Mouse (Mus musculus): Measurements from ENCODE around the gene Gabarapl1.
"Not testable (repeated sequence)": the region's sequence is repeated elsewhere in the genome, so short reads cannot be mapped to it uniquely, and the experiment has no call there.

Gene Gabarapl1

GRCm38 (mm10) chr6:129532942-129533860, at the start of gene Gabarapl1:
Gene Gabarapl1, plus strand, starts transcription at chr6:129533160.
- peak; percentile 85 for DNase-seq (ENCODE audit: low spot score)

GRCm38 (mm10) chr6:129494924-129495323, 38.0 kb upstream of the Gabarapl1 start:
- peak; percentile 23 for DNase-seq (ENCODE audit: low spot score)

- no peak for DNase-seq (ENCODE audit: low spot score)
These were observed 35.4 kb upstream of the Gabarapl1 start for GRCm38 (mm10) chr6:129497345-129498218.

- DNase-seq (ENCODE audit: low spot score), result not testable (repeated sequence)
These were observed 33.4 kb upstream of the Gabarapl1 start for GRCm38 (mm10) chr6:129499516-129499915.

GRCm38 (mm10) chr6:129503471-129503870, 29.5 kb upstream of the Gabarapl1 start:
- DNase-seq (ENCODE audit: low spot score), result no peak

- DNase-seq (ENCODE audit: low spot score), result peak; percentile 19
These were observed 25.9 kb upstream of the Gabarapl1 start, which contains the start of gene Olr1 for GRCm38 (mm10) chr6:129507024-129507423. Gene Olr1, minus strand, starts transcription at chr6:129507165.

GRCm38 (mm10) chr6:129510120-129510911, 22.6 kb upstream of the Gabarapl1 start:
- no peak for DNase-seq (ENCODE audit: low spot score)

- no peak for DNase-seq (ENCODE audit: low spot score)
These were observed 20.6 kb upstream of the Gabarapl1 start, which contains the start of gene Tmem52b for GRCm38 (mm10) chr6:129512367-129512766. Gene Tmem52b, plus strand, starts transcription at chr6:129512555.

- DNase-seq (ENCODE audit: low spot score), result no peak
These were observed 20.1 kb upstream of the Gabarapl1 start for GRCm38 (mm10) chr6:129512868-129513267.

GRCm38 (mm10) chr6:129513409-129513808, 19.6 kb upstream of the Gabarapl1 start:
- no peak for DNase-seq (ENCODE audit: low spot score)

GRCm38 (mm10) chr6:129514376-129514775, 18.6 kb upstream of the Gabarapl1 start:
- no peak for DNase-seq (ENCODE audit: low spot score)

- no peak for DNase-seq (ENCODE audit: low spot score)
These were observed 17.9 kb upstream of the Gabarapl1 start for GRCm38 (mm10) chr6:129515068-129515467.

- no peak for DNase-seq (ENCODE audit: low spot score)
These were observed 16.6 kb upstream of the Gabarapl1 start for GRCm38 (mm10) chr6:129516388-129516787.

GRCm38 (mm10) chr6:129517752-129518408, 15.1 kb upstream of the Gabarapl1 start:
- peak; percentile 60 for DNase-seq (ENCODE audit: low spot score)

GRCm38 (mm10) chr6:129526069-129526468, 6.9 kb upstream of the Gabarapl1 start:
- no peak for DNase-seq (ENCODE audit: low spot score)

GRCm38 (mm10) chr6:129527416-129527815, 5.5 kb upstream of the Gabarapl1 start:
- DNase-seq (ENCODE audit: low spot score), result no peak

GRCm38 (mm10) chr6:129529605-129530004, 3.4 kb upstream of the Gabarapl1 start:
- DNase-seq (ENCODE audit: low spot score), result no peak

GRCm38 (mm10) chr6:129530261-129530660, 2.7 kb upstream of the Gabarapl1 start:
- no peak for DNase-seq (ENCODE audit: low spot score)

GRCm38 (mm10) chr6:129532556-129532941, 411 bp upstream of the Gabarapl1 start:
- DNase-seq (ENCODE audit: low spot score), result peak; percentile 72

- DNase-seq (ENCODE audit: low spot score), result no peak
These were observed 1.1 kb downstream of the Gabarapl1 start for GRCm38 (mm10) chr6:129534057-129534456.

- no peak for DNase-seq (ENCODE audit: low spot score)
These were observed 1.7 kb downstream of the Gabarapl1 start for GRCm38 (mm10) chr6:129534627-129535190.

Measured in lung, postnatal 25 days (tissue).